Mouse (Mus musculus): ENCODE measurements around the gene Amy2a4. TPM values are rescaled to one million over a fixed set of nuclear protein-coding genes. Genes with fewer than 3 reads are reported as not detected.
"Not testable (repeated sequence)": the region's sequence is repeated elsewhere in the genome, so short reads cannot be mapped to it uniquely, and the experiment has no call there.

The Amy2a4 gene
- total RNA-seq (2021) = not detected

DNA sequence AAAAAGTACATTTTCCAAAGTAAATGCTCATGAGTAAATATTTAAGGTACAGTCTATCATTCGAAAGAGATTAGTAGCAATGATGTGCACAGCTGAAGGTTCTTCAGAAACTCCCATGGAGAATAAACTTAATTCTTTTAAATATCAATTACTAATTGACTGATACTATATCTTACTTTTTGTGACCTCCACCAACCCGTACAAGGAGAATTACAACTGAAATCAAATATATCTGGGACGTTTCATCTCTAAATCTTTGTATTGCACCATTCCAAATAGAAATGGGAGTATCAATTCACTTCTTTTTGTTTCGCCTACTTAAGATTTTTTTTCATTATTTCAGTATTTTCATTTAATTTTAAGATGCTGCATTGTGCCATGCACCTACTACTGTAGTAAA, at the start of gene Amy2a4:
Gene Amy2a4 (minus strand): TSS at position 101 of the 400 bp plus-strand sequence.
- DNase-seq (ENCODE audit: extremely low spot score in 1 of 2, low spot score in 2 of 2); intact Hi-C loops (cut with DNase I): not testable (repeated sequence)

GRCm38 (mm10) chr3:113323952-113324351, 32.7 kb upstream of the Amy2a4 start, which contains the start of gene Amy2a3:
Gene Amy2a3 (minus strand): TSS chr3:113324052.
- DNase-seq (ENCODE audit: extremely low spot score in 1 of 2, low spot score in 2 of 2); intact Hi-C loops (cut with DNase I): not testable (repeated sequence)

GRCm38 (mm10) chr3:113312937-113313336, 21.7 kb upstream of the Amy2a4 start:
- intact Hi-C loops (cut with DNase I); DNase-seq (ENCODE audit: extremely low spot score in 1 of 2, low spot score in 2 of 2): not testable (repeated sequence)

DNA sequence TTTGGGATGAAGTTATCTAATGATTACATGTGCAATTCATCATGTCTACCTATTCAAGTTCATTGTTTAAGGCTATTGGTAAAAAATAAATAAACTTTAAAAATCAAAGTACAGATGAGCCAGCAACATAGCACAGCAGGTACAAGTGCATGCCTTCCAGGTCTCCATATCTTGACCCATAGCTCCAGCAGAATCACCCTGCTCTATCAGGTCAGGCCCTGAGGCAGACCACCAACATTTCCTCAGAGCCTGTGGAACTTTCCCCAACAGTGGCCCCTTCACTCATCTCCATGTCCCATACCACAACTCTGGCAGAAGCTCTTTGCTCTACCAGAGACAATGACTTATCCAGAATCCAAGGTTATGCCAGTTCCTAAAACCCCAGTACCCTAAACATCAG, 11.0 kb downstream of the Amy2a4 start:
- intact Hi-C loops (cut with DNase I) = not testable (repeated sequence)

DNA sequence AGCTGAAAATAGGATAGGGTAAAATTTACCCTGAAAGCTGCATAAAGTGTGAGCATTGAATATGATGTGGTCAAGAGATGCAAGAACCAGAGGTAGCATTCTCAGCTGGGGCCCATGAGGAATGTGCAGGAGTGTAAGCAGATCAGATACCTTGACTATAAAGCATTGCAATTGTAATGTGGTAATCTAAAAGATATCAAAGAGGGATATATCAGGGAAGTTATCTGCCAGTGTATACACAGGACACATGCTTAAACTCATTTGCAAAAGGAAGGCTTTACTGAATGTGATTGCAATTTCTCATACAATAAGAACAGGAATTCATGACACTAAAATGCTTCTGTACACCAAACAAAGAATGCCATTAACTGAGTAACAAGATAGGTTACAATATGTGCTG, 11.7 kb downstream of the Amy2a4 start:
- intact Hi-C loops (cut with DNase I); DNase-seq (ENCODE audit: extremely low spot score in 1 of 2, low spot score in 2 of 2): not testable (repeated sequence)

More for the DNA sequence above, 11.0 kb downstream of the Amy2a4 start:
- not testable (repeated sequence) for DNase-seq (ENCODE audit: extremely low spot score in 1 of 2, low spot score in 2 of 2)

DNA sequence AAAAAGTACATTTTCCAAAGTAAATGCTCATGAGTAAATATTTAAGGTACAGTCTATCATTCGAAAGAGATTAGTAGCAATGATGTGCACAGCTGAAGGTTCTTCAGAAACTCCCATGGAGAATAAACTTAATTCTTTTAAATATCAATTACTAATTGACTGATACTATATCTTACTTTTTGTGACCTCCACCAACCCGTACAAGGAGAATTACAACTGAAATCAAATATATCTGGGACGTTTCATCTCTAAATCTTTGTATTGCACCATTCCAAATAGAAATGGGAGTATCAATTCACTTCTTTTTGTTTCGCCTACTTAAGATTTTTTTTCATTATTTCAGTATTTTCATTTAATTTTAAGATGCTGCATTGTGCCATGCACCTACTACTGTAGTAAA, 32.5 kb downstream of the Amy2a4 start, which contains the start of gene Amy2a5:
Gene Amy2a5 (minus strand): TSS at position 101 of the 400 bp plus-strand sequence.
- intact Hi-C loops (cut with DNase I); DNase-seq (ENCODE audit: extremely low spot score in 1 of 2, low spot score in 2 of 2): not testable (repeated sequence)

Other genes starting within 250 kb of the Amy2a4 start
- gene Amy2a5, start 32.6 kb downstream of the Amy2a4 start, total RNA-seq (2021) = under 1 TPM; 0.09 to 0.16 TPM
- gene Amy2a3, start 32.6 kb upstream of the Amy2a4 start, total RNA-seq (2021) = not detected
- gene Amy2a2, start 65.2 kb upstream of the Amy2a4 start, total RNA-seq (2021) = not detected
- gene Amy2a1, start 241.0 kb upstream of the Amy2a4 start, total RNA-seq (2021) = not detected